Mouse (Mus musculus) stomach, embryonic 14.5 days (tissue): ENCODE measurements around the gene Plek2. TPM values are rescaled to one million over a fixed set of nuclear protein-coding genes. Genes with fewer than 3 reads are reported as not detected.
A peak's percentile ranks its signal among the peaks of the same experiment; 100 is the strongest.

Source experiments
- ATAC-seq: fragments of 200-750 bp; cut with Nextera tagmentation; 2 replicates; pipeline ENCODE4 v1.8.0; 2017; ENCODE audit warnings: low read depth, moderate TSS enrichment; ENCODE audit not compliant: insufficient number of reproducible peaks, insufficient read depth, low FRiP score
- H3K27ac ChIP-seq: fragments of 300-500 bp; sonication (generic); 2 replicates; pipeline ENCODE4 v1.5.1; 2014; ENCODE audit warnings: mild to moderate bottlenecking, low read length, moderate library complexity, mixed read lengths
- H3K27me3 ChIP-seq: fragments of 300-500 bp; sonication (generic); 2 replicates; pipeline ENCODE4 v1.6.1; 2014; ENCODE audit warnings: low read length, control low read depth, mixed read lengths; ENCODE audit not compliant: control insufficient read depth, insufficient read depth
- H3K36me3 ChIP-seq: fragments of 300-500 bp; sonication (generic); 2 replicates; pipeline ENCODE4 v1.6.1; 2014; ENCODE audit warnings: mild to moderate bottlenecking, control low read depth, low read length, moderate library complexity, mixed read lengths; ENCODE audit not compliant: control insufficient read depth, insufficient read depth
- H3K4me1 ChIP-seq: fragments of 300-500 bp; sonication (generic); 2 replicates; pipeline ENCODE4 v1.6.1; 2014; ENCODE audit warnings: low read length, control low read depth, mixed read lengths; ENCODE audit not compliant: control insufficient read depth, insufficient read depth
- H3K4me2 ChIP-seq: fragments of 300-500 bp; sonication (generic); replicated peaks from 2 replicates; pipeline ENCODE4 v1.6.1; 2014; ENCODE audit warnings: low read depth, low read length, control low read depth
- H3K4me3 ChIP-seq: fragments of 300-500 bp; sonication (generic); 2 replicates; pipeline ENCODE4 v1.5.1; 2014; ENCODE audit warnings: low read depth, low read length, control low read depth
- H3K9ac ChIP-seq: fragments of 300-500 bp; sonication (generic); replicated peaks from 2 replicates; pipeline ENCODE4 v1.6.1; 2014; ENCODE audit warnings: low read depth, mild to moderate bottlenecking, control low read depth, low read length, moderate library complexity, mixed read lengths
- H3K9me3 ChIP-seq: fragments of 300-500 bp; sonication (generic); 2 replicates; pipeline ENCODE4 v1.6.1; 2016; ENCODE audit warnings: low read depth, low read length, control low read depth; ENCODE audit not compliant: control insufficient read depth
- WGBS: fragments of 180-500 bp; shearing (Covaris S2); extraction: QIAGEN DNeasy Blood & Tissue Kit; methylation state at CpG from one replicate; pipeline ENCODE4 v1.1.7; 2014; 5-methylcytosine and 5-hydroxymethylcytosine counted together
- polyA plus RNA-seq: library from polyadenylated mRNA; unstranded; fragments of >200 nt; fragmentation: Nextera tagmentation; extraction: Ambion mirVana; gene quantifications from 2 replicates; pipeline ENCODE4 v1.2.1, GENCODE M21; 2014

The Plek2 gene
- polyA plus RNA-seq, 1 experiment from 2014 or later = 21.0 TPM

- Histone ChIP-seq H3K4me3 (no peak overlapping the region), H3K27ac (no peak overlapping the region), H3K36me3 (no peaks in the 10 kb centered on the region), H3K27me3 (no peaks in the 10 kb centered on the region), H3K9ac (no peak overlapping the region), H3K4me1 (no peaks in the 10 kb centered on the region), H3K9me3 (no peaks in the 10 kb centered on the region), H3K4me2 (peak overlapping the region; percentile 20; the same call in 1 of the 2 replicates)
- 12% methylated on average over 11 of the region's 11 CpGs for WGBS
- ATAC-seq = peak; percentile 42; the same call in 1 of the 2 replicates
Measured at GRCm38 (mm10) chr12:78918227-78919078, 11.7 kb upstream of the Plek2 start.

- no peak overlapping the region for H3K4me3 ChIP-seq
- H3K4me1 ChIP-seq = 0 out of 2 replicates have a peak, but pooled peaks cover 3% of the 10 kb centered on the region
- no peak overlapping the region for H3K4me2 ChIP-seq
- H3K36me3 ChIP-seq = no peaks in the 10 kb centered on the region
- no peak overlapping the region for H3K27ac ChIP-seq
- peaks cover 5% of the 10 kb centered on the region; the same call in 1 of the 2 replicates for H3K27me3 ChIP-seq
- no peak overlapping the region for H3K9ac ChIP-seq
- 68% methylated on average over 3 of the region's 3 CpGs for WGBS
- no peaks in the 10 kb centered on the region for H3K9me3 ChIP-seq
- no peak for ATAC-seq
Measured at GRCm38 (mm10) chr12:78916278-78916677, 9.5 kb upstream of the Plek2 start.

- no peak overlapping the region for H3K27ac ChIP-seq
- peaks cover 5% of the 10 kb centered on the region; the same call in 1 of the 2 replicates for H3K27me3 ChIP-seq
- 0 out of 2 replicates have a peak, but pooled peaks cover 3% of the 10 kb centered on the region for H3K4me1 ChIP-seq
- no peak for ATAC-seq
- H3K9ac ChIP-seq = no peak overlapping the region
- H3K36me3 ChIP-seq = no peaks in the 10 kb centered on the region
- WGBS = 71% methylated on average over 3 of the region's 3 CpGs
- no peak overlapping the region for H3K4me2 ChIP-seq
- no peaks in the 10 kb centered on the region for H3K9me3 ChIP-seq
- H3K4me3 ChIP-seq = no peak overlapping the region
Measured at GRCm38 (mm10) chr12:78915561-78915960, 8.8 kb upstream of the Plek2 start.

- Histone ChIP-seq H3K27ac (no peak overlapping the region), H3K4me2 (no peak overlapping the region), H3K9ac (no peak overlapping the region), H3K4me1 (0 out of 2 replicates have a peak, but pooled peaks cover 3% of the 10 kb centered on the region), H3K36me3 (no peaks in the 10 kb centered on the region), H3K9me3 (no peaks in the 10 kb centered on the region), H3K27me3 (peaks cover 5% of the 10 kb centered on the region; the same call in 1 of the 2 replicates), H3K4me3 (no peak overlapping the region)
- WGBS = 82% methylated on average over 4 of the region's 4 CpGs
- ATAC-seq = no peak
Measured at GRCm38 (mm10) chr12:78914458-78914857, 7.7 kb upstream of the Plek2 start.

GRCm38 (mm10) chr12:78911707-78912417 is 5.1 kb upstream of the Plek2 start:
- 0 out of 2 replicates have a peak, but pooled peaks cover 3% of the 10 kb centered on the region for H3K4me1 ChIP-seq
- H3K9me3 ChIP-seq = 0 out of 2 replicates have a peak, but pooled peaks cover 3% of the 10 kb centered on the region
- no peak overlapping the region for H3K27ac ChIP-seq
- peak; percentile 73; the same call in 1 of the 2 replicates for ATAC-seq
- no peaks in the 10 kb centered on the region for H3K36me3 ChIP-seq
- H3K4me3 ChIP-seq = peak overlapping the region; percentile 16
- no peak overlapping the region for H3K9ac ChIP-seq
- WGBS = 1% methylated on average over 37 of the region's 37 CpGs
- peak overlapping the region; percentile 47 for H3K4me2 ChIP-seq
- H3K27me3 ChIP-seq = peaks cover 5% of the 10 kb centered on the region; the same call in 1 of the 2 replicates

- ATAC-seq = peak; percentile 76; the same call in 1 of the 2 replicates
- Histone ChIP-seq H3K4me3 (peak overlapping the region; percentile 16; the same call in 1 of the 2 replicates), H3K27ac (no peak overlapping the region), H3K27me3 (peaks cover 5% of the 10 kb centered on the region; the same call in 1 of the 2 replicates), H3K36me3 (no peaks in the 10 kb centered on the region), H3K9ac (no peak overlapping the region), H3K9me3 (0 out of 2 replicates have a peak, but pooled peaks cover 3% of the 10 kb centered on the region), H3K4me1 (0 out of 2 replicates have a peak, but pooled peaks cover 3% of the 10 kb centered on the region), H3K4me2 (peak overlapping the region; percentile 47)
- 12% methylated on average over 16 of the region's 16 CpGs for WGBS
Measured at GRCm38 (mm10) chr12:78910684-78911461, 4.1 kb upstream of the Plek2 start.

GRCm38 (mm10) chr12:78908081-78908605 is 1.4 kb upstream of the Plek2 start:
- ATAC-seq = no peak
- H3K27ac ChIP-seq = no peak overlapping the region

More at GRCm38 (mm10) chr12:78908081-78908605, 1.4 kb upstream of the Plek2 start:
- Histone ChIP-seq H3K36me3 (no peaks in the 10 kb centered on the region), H3K27me3 (peaks cover 5% of the 10 kb centered on the region; the same call in 1 of the 2 replicates), H3K4me1 (0 out of 2 replicates have a peak, but pooled peaks cover 3% of the 10 kb centered on the region), H3K4me2 (no peak overlapping the region), H3K4me3 (no peak overlapping the region), H3K9me3 (0 out of 2 replicates have a peak, but pooled peaks cover 3% of the 10 kb centered on the region), H3K9ac (no peak overlapping the region)
- WGBS = 67% methylated on average over 6 of the region's 6 CpGs
